Mouse (Mus musculus) neural tube, embryonic 11.5 days (tissue): ENCODE data around the gene Cdh18. TPM values are rescaled to one million over a fixed set of nuclear protein-coding genes. Genes with fewer than 3 reads are reported as not detected.
"Not testable (repeated sequence)": the region's sequence is repeated elsewhere in the genome, so short reads cannot be mapped to it uniquely, and the experiment has no call there.

Experiments used
- ATAC-seq: fragments of 200-750 bp; cut with Nextera tagmentation; 2 replicates; pipeline ENCODE4 v1.8.0; 2017; ENCODE audit warnings: moderate number of reproducible peaks, mild to moderate bottlenecking, moderate TSS enrichment, moderate library complexity; ENCODE audit not compliant: insufficient read depth, low FRiP score, low TSS enrichment
- DNase-seq: peaks from one replicate; pipeline ENCODE4 v3.0.0-alpha.2; 2015; ENCODE audit warnings: low spot score
- H3K27ac ChIP-seq: fragments of 300-500 bp; sonication (generic); 2 replicates; pipeline ENCODE4 v1.5.1; 2014; ENCODE audit warnings: low read depth, mild to moderate bottlenecking, low read length
- H3K27me3 ChIP-seq: fragments of 300-500 bp; sonication (generic); 2 replicates; pipeline ENCODE4 v1.6.1; 2014; ENCODE audit warnings: mild to moderate bottlenecking, low read length, mixed read lengths; ENCODE audit not compliant: control insufficient read depth, insufficient read depth
- H3K36me3 ChIP-seq: fragments of 300-500 bp; sonication (generic); 2 replicates; pipeline ENCODE4 v1.6.1; 2014; ENCODE audit warnings: mild to moderate bottlenecking, low read length, moderate library complexity, mixed read lengths; ENCODE audit not compliant: control insufficient read depth, insufficient read depth
- H3K4me1 ChIP-seq: fragments of 300-500 bp; sonication (generic); 2 replicates; pipeline ENCODE4 v1.6.1; 2014; ENCODE audit warnings: low read length, mixed read lengths; ENCODE audit not compliant: control insufficient read depth, insufficient read depth
- H3K4me2 ChIP-seq: fragments of 300-500 bp; sonication (generic); 2 replicates; pipeline ENCODE4 v1.6.1; 2014; ENCODE audit warnings: low read depth, mild to moderate bottlenecking, moderate library complexity
- H3K4me3 ChIP-seq: fragments of 300-500 bp; sonication (generic); 2 replicates; pipeline ENCODE4 v1.5.1; 2014; ENCODE audit warnings: low read depth, low read length
- H3K9ac ChIP-seq: fragments of 300-500 bp; sonication (generic); 2 replicates; pipeline ENCODE4 v1.6.1; 2014; ENCODE audit warnings: mild to moderate bottlenecking, low read length
- H3K9me3 ChIP-seq: fragments of 300-500 bp; sonication (generic); 2 replicates; pipeline ENCODE4 v1.6.1; 2016; ENCODE audit warnings: low read length; ENCODE audit not compliant: control insufficient read depth
- WGBS: fragments of 180-500 bp; shearing (Covaris S2); extraction: QIAGEN DNeasy Blood & Tissue Kit; methylation state at CpG from one replicate; pipeline ENCODE4 v1.1.7; 2014; 5-methylcytosine and 5-hydroxymethylcytosine counted together
- polyA plus RNA-seq: library from polyadenylated mRNA; unstranded; fragments of >200 nt; fragmentation: Nextera tagmentation; extraction: Ambion mirVana; gene quantifications from 2 replicates; pipeline ENCODE4 v1.2.1, GENCODE M21; 2014

The Cdh18 gene
- polyA plus RNA-seq, 1 experiment from 2014 or later, result 0.99 TPM

- not testable (repeated sequence) for H3K4me3 ChIP-seq, H3K9me3 ChIP-seq, H3K27me3 ChIP-seq, DNase-seq, H3K27ac ChIP-seq, ATAC-seq, H3K9ac ChIP-seq, H3K36me3 ChIP-seq, H3K4me2 ChIP-seq, H3K4me1 ChIP-seq
- no CpG with 5 or more reads among the region's 4 CpGs for WGBS
Measured at GRCm38 (mm10) chr15:23340338-23340737, 791.5 kb downstream of the Cdh18 start.

GRCm38 (mm10) chr15:23351078-23351477 is 802.3 kb downstream of the Cdh18 start:
- Histone ChIP-seq H3K27me3 (no peaks in the 10 kb centered on the region), H3K4me3 (no peak overlapping the region), H3K36me3 (no peaks in the 10 kb centered on the region), H3K27ac (no peak overlapping the region), H3K4me2 (no peak overlapping the region), H3K4me1 (no peaks in the 10 kb centered on the region), H3K9me3 (no peaks in the 10 kb centered on the region), H3K9ac (no peak overlapping the region)
- DNase-seq (no peak), ATAC-seq (no peak)
- 74% methylated on average over 2 of the region's 2 CpGs for WGBS

DNA sequence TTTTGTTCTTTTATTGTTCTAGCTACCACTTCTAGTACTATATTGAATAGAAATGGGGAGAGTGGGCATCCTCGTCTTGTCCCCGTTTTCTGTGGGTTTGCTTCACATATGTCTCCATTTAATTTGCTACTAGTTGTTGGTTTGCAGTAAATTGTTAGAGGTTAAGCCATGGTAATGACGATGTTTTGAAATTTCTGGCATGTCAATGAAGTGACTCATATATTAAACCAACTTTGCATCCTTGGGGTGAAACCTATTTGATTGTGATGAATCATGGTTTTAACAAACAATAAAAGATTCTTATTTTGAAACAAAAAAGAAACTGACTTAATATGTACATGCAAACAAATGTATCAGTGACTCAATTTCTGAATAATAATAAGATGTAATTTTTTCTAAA is 817.5 kb downstream of the Cdh18 start:
- Histone ChIP-seq H3K9me3 (no peaks in the 10 kb centered on the region), H3K4me1 (no peaks in the 10 kb centered on the region), H3K4me3 (no peak overlapping the region), H3K27ac (no peak overlapping the region), H3K27me3 (no peaks in the 10 kb centered on the region), H3K4me2 (no peak overlapping the region), H3K9ac (no peak overlapping the region), H3K36me3 (no peaks in the 10 kb centered on the region)
- ATAC-seq (no peak), DNase-seq (no peak)
- 88% methylated on average over 3 of the region's 3 CpGs for WGBS

- no peak overlapping the region for H3K27ac ChIP-seq
- H3K4me1 ChIP-seq, result no peaks in the 10 kb centered on the region
- 61% methylated on average over 1 of the region's 1 CpGs for WGBS
- DNase-seq, result no peak
- ATAC-seq, result no peak
- no peak overlapping the region for H3K4me3 ChIP-seq
- H3K4me2 ChIP-seq, result no peak overlapping the region
- no peaks in the 10 kb centered on the region for H3K9me3 ChIP-seq
- no peaks in the 10 kb centered on the region for H3K27me3 ChIP-seq
- no peaks in the 10 kb centered on the region for H3K36me3 ChIP-seq
- no peak overlapping the region for H3K9ac ChIP-seq
Measured at GRCm38 (mm10) chr15:23367712-23368111, 818.9 kb downstream of the Cdh18 start.

DNA sequence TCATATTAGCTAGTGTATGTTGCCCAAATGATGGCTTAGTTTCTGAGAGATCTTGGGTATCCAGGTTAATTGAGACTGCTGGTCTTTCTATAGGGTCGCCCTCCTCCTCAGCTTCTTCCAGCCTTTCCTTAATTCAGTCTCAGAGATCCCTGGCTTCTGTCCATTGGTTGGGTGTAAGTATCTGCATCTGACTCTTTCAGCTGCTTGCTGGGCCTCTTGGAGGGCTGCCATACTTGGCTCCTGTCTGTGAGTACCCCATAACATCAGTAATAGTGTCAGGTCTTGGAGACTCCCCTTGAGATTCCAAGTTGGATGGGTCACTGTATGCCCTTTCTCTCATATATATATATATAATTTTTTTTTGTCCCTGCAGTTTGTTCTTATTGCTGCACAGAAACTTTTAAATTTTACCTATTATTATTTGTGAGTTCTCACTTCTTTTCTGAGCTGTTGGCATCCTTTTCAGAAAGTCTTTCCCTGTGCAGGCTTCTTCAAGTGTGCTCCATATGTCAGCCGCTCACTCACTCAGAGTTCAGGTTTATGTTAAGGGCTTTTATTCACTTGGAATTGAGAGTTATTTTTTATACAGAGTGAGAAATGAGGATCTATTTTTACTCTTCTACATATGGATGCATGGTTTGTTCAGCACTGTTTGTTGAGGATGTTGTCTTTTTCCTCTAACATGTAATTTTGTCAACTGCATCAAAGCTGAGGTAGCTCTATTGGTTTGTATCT is 829.4 kb downstream of the Cdh18 start:
- Histone ChIP-seq H3K4me2 (no peak overlapping the region), H3K4me3 (no peak overlapping the region), H3K36me3 (no peaks in the 10 kb centered on the region), H3K27me3 (no peaks in the 10 kb centered on the region), H3K9me3 (no peaks in the 10 kb centered on the region), H3K4me1 (no peaks in the 10 kb centered on the region), H3K27ac (no peak overlapping the region), H3K9ac (no peak overlapping the region)
- DNase-seq (no peak), ATAC-seq (no peak)
- WGBS, result 86% methylated on average over 2 of the region's 2 CpGs

DNA sequence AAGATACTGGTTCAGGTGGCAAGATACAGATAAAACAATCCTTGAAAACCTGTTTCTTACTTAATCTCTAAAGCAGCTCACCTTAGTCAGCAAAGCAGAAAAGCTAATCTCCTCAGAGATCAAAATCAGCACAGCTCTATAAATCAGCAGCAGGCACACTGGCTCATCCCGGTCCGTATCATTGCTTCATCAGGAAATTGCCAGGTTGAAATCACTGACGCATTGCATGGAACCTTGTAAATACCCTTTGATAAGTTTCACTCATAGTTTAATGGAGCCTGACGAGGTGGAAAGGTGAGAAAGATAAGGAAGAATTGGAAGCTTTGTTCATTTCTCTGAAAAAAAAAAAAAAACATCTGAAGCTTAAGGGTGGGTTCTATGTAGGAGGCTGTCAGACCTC is 837.0 kb downstream of the Cdh18 start:
- no peak for DNase-seq
- no peaks in the 10 kb centered on the region for H3K4me1 ChIP-seq
- WGBS, result 80% methylated on average over 4 of the region's 4 CpGs

GRCm38 (mm10) chr15:23396646-23397045 is 847.8 kb downstream of the Cdh18 start:
- Histone ChIP-seq H3K9ac (no peak overlapping the region), H3K27ac (no peak overlapping the region), H3K4me3 (no peak overlapping the region), H3K9me3 (no peaks in the 10 kb centered on the region), H3K4me1 (no peaks in the 10 kb centered on the region), H3K4me2 (no peak overlapping the region), H3K27me3 (no peaks in the 10 kb centered on the region), H3K36me3 (no peaks in the 10 kb centered on the region)
- DNase-seq (no peak), ATAC-seq (no peak)

More for the DNA sequence above, 837.0 kb downstream of the Cdh18 start:
- Histone ChIP-seq H3K4me3 (no peak overlapping the region), H3K27me3 (no peaks in the 10 kb centered on the region), H3K36me3 (no peaks in the 10 kb centered on the region), H3K4me2 (no peak overlapping the region), H3K27ac (no peak overlapping the region), H3K9me3 (no peaks in the 10 kb centered on the region), H3K9ac (no peak overlapping the region)
- ATAC-seq, result no peak

GRCm38 (mm10) chr15:23403792-23404191 is 855.0 kb downstream of the Cdh18 start:
- H3K4me2 ChIP-seq, result no peak overlapping the region
- no peak overlapping the region for H3K4me3 ChIP-seq
- WGBS, result 90% methylated on average over 2 of the region's 2 CpGs
- no peak overlapping the region for H3K9ac ChIP-seq
- no peaks in the 10 kb centered on the region for H3K9me3 ChIP-seq
- ATAC-seq, result no peak
- DNase-seq, result no peak
- no peaks in the 10 kb centered on the region for H3K4me1 ChIP-seq
- H3K27ac ChIP-seq, result no peak overlapping the region
- H3K36me3 ChIP-seq, result no peaks in the 10 kb centered on the region
- no peaks in the 10 kb centered on the region for H3K27me3 ChIP-seq

DNA sequence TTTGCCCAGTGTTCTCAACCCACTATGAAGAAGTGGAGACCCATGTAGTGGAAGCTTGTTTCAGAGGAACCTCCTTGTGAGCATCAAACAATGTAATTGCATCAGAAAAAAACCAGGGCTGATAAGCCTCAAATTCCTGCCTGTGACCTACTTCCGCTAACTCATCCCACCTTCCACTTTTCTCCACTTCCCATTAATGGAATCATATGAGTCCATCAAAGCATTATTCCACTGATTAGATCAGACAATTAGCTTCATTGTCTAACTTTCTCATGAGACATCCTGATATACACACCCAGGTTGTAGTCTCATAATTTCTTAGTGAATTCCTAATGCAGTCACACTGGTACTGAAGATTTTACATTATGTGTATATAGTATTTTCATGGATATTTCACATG is 859.4 kb downstream of the Cdh18 start:
- DNase-seq, result no peak
- H3K36me3 ChIP-seq, result no peaks in the 10 kb centered on the region
- H3K27me3 ChIP-seq, result no peaks in the 10 kb centered on the region
- WGBS, result 98% methylated on average over 1 of the region's 1 CpGs
- no peaks in the 10 kb centered on the region for H3K4me1 ChIP-seq
- no peak overlapping the region for H3K4me3 ChIP-seq
- no peak overlapping the region for H3K27ac ChIP-seq
- H3K4me2 ChIP-seq, result no peak overlapping the region
- H3K9ac ChIP-seq, result no peak overlapping the region
- H3K9me3 ChIP-seq, result no peaks in the 10 kb centered on the region
- no peak for ATAC-seq
